Mouse (Mus musculus) neural tube, embryonic 14.5 days (tissue): ENCODE results near the gene Eps8l2. TPM values are rescaled to one million over a fixed set of nuclear protein-coding genes. Genes with fewer than 3 reads are reported as not detected.

Experiments
- ATAC-seq: fragments of 200-750 bp; cut with Nextera tagmentation; 2 replicates; pipeline ENCODE4 v1.8.0; 2017; ENCODE audit warnings: low read depth, mild to moderate bottlenecking, moderate TSS enrichment, moderate library complexity
- H3K27ac ChIP-seq: fragments of 300-500 bp; sonication (generic); 2 replicates; pipeline ENCODE4 v1.5.1; 2014; ENCODE audit warnings: low read depth, mild to moderate bottlenecking, control low read depth, low read length, moderate library complexity, mixed read lengths
- H3K27me3 ChIP-seq: fragments of 300-500 bp; sonication (generic); 2 replicates; pipeline ENCODE4 v1.6.1; 2014; ENCODE audit warnings: low read length; ENCODE audit not compliant: control insufficient read depth, insufficient read depth
- H3K36me3 ChIP-seq: fragments of 300-500 bp; sonication (generic); 2 replicates; pipeline ENCODE4 v1.6.1; 2014; ENCODE audit warnings: low read length, mixed read lengths; ENCODE audit not compliant: control insufficient read depth, insufficient read depth
- H3K4me1 ChIP-seq: fragments of 300-500 bp; sonication (generic); 2 replicates; pipeline ENCODE4 v1.6.1; 2014; ENCODE audit warnings: low read length; ENCODE audit not compliant: control insufficient read depth, insufficient read depth
- H3K4me2 ChIP-seq: fragments of 300-500 bp; sonication (generic); 2 replicates; pipeline ENCODE4 v1.6.1; 2014; ENCODE audit warnings: mild to moderate bottlenecking, low read depth, low read length, control low read depth
- H3K4me3 ChIP-seq: fragments of 300-500 bp; sonication (generic); 2 replicates; pipeline ENCODE4 v1.5.1; 2014; ENCODE audit warnings: low read depth, low read length, control low read depth, mixed read lengths
- H3K9ac ChIP-seq: fragments of 300-500 bp; sonication (generic); replicated peaks from 2 replicates; pipeline ENCODE4 v1.6.1; 2014; ENCODE audit warnings: low read depth, mild to moderate bottlenecking, control low read depth, low read length, mixed read lengths
- H3K9me3 ChIP-seq: fragments of 300-500 bp; sonication (generic); 2 replicates; pipeline ENCODE4 v1.6.1; 2016; ENCODE audit warnings: low read length; ENCODE audit not compliant: control insufficient read depth
- WGBS: fragments of 180-500 bp; shearing (Covaris S2); extraction: QIAGEN DNeasy Blood & Tissue Kit; methylation state at CpG from one replicate; pipeline ENCODE4 v1.1.7; 2014; 5-methylcytosine and 5-hydroxymethylcytosine counted together
- polyA plus RNA-seq: library from polyadenylated mRNA; unstranded; fragments of >200 nt; fragmentation: Nextera tagmentation; extraction: Ambion mirVana; gene quantifications from 2 replicates; pipeline ENCODE4 v1.2.1, GENCODE M21; 2014

Gene Eps8l2
- polyA plus RNA-seq, 1 experiment from 2014 or later: 0.51 TPM

- H3K4me3 ChIP-seq: no peak overlapping the region
- H3K9me3 ChIP-seq: no peaks in the 10 kb centered on the region
- H3K4me2 ChIP-seq: no peak overlapping the region
- no peak for ATAC-seq
- no peak overlapping the region for H3K27ac ChIP-seq
- H3K27me3 ChIP-seq: no peaks in the 10 kb centered on the region
- peaks cover 66% of the 10 kb centered on the region for H3K36me3 ChIP-seq
- H3K4me1 ChIP-seq: no peaks in the 10 kb centered on the region
- 76% methylated on average over 1 of the region's 1 CpGs for WGBS
- H3K9ac ChIP-seq: no peak overlapping the region
Measured at GRCm38 (mm10) chr7:141302702-141303268, 35.9 kb upstream of the Eps8l2 start.

GRCm38 (mm10) chr7:141304537-141304936, 34.1 kb upstream of the Eps8l2 start:
- Histone ChIP-seq H3K4me2 (no peak overlapping the region), H3K36me3 (peaks cover 71% of the 10 kb centered on the region), H3K27me3 (no peaks in the 10 kb centered on the region), H3K9me3 (no peaks in the 10 kb centered on the region), H3K9ac (no peak overlapping the region), H3K4me1 (no peaks in the 10 kb centered on the region), H3K4me3 (no peak overlapping the region), H3K27ac (no peak overlapping the region)
- ATAC-seq: no peak
- 94% methylated on average over 4 of the region's 4 CpGs for WGBS

- Histone ChIP-seq H3K36me3 (peaks cover 81% of the 10 kb centered on the region), H3K9ac (no peak overlapping the region), H3K27ac (no peak overlapping the region), H3K27me3 (no peaks in the 10 kb centered on the region), H3K4me2 (no peak overlapping the region), H3K4me1 (no peaks in the 10 kb centered on the region), H3K4me3 (no peak overlapping the region), H3K9me3 (no peaks in the 10 kb centered on the region)
- WGBS: 94% methylated on average over 2 of the region's 2 CpGs
- ATAC-seq: no peak
Measured at GRCm38 (mm10) chr7:141314416-141314815, 24.3 kb upstream of the Eps8l2 start.

GRCm38 (mm10) chr7:141315076-141315475, 23.6 kb upstream of the Eps8l2 start:
- no peaks in the 10 kb centered on the region for H3K9me3 ChIP-seq
- ATAC-seq: no peak
- no peaks in the 10 kb centered on the region for H3K4me1 ChIP-seq
- no peaks in the 10 kb centered on the region for H3K27me3 ChIP-seq
- no peak overlapping the region for H3K4me2 ChIP-seq
- no peak overlapping the region for H3K9ac ChIP-seq
- 94% methylated on average over 8 of the region's 8 CpGs for WGBS
- H3K4me3 ChIP-seq: no peak overlapping the region
- H3K27ac ChIP-seq: no peak overlapping the region
- H3K36me3 ChIP-seq: peaks cover 77% of the 10 kb centered on the region

GRCm38 (mm10) chr7:141315974-141316373, 22.7 kb upstream of the Eps8l2 start:
- no peak overlapping the region for H3K4me3 ChIP-seq
- no peak overlapping the region for H3K9ac ChIP-seq
- H3K9me3 ChIP-seq: no peaks in the 10 kb centered on the region
- H3K4me1 ChIP-seq: no peaks in the 10 kb centered on the region
- H3K27ac ChIP-seq: no peak overlapping the region
- ATAC-seq: no peak
- H3K4me2 ChIP-seq: no peak overlapping the region
- 84% methylated on average over 5 of the region's 5 CpGs for WGBS
- H3K36me3 ChIP-seq: peaks cover 77% of the 10 kb centered on the region
- H3K27me3 ChIP-seq: no peaks in the 10 kb centered on the region

- Histone ChIP-seq H3K9ac (no peak overlapping the region), H3K4me2 (no peak overlapping the region), H3K36me3 (peaks cover 77% of the 10 kb centered on the region), H3K9me3 (no peaks in the 10 kb centered on the region), H3K27me3 (no peaks in the 10 kb centered on the region), H3K4me3 (no peak overlapping the region), H3K27ac (no peak overlapping the region), H3K4me1 (no peaks in the 10 kb centered on the region)
- WGBS: 79% methylated on average over 1 of the region's 1 CpGs
- ATAC-seq: no peak
Measured at GRCm38 (mm10) chr7:141317619-141318132, 21.0 kb upstream of the Eps8l2 start.

GRCm38 (mm10) chr7:141319446-141319845, 19.2 kb upstream of the Eps8l2 start:
- Histone ChIP-seq H3K9me3 (no peaks in the 10 kb centered on the region), H3K4me2 (no peak overlapping the region), H3K36me3 (peaks cover 70% of the 10 kb centered on the region), H3K27ac (no peak overlapping the region), H3K4me1 (0 out of 2 replicates have a peak, but pooled peaks cover under 1% of the 10 kb centered on the region), H3K4me3 (no peak overlapping the region), H3K9ac (no peak overlapping the region), H3K27me3 (no peaks in the 10 kb centered on the region)
- WGBS: 77% methylated on average over 2 of the region's 2 CpGs
- no peak for ATAC-seq

- WGBS: 78% methylated on average over 1 of the region's 1 CpGs
- peaks cover 26% of the 10 kb centered on the region for H3K4me1 ChIP-seq
- H3K9me3 ChIP-seq: no peaks in the 10 kb centered on the region
- no peaks in the 10 kb centered on the region for H3K27me3 ChIP-seq
- H3K9ac ChIP-seq: no peak overlapping the region
- ATAC-seq: no peak
- no peak overlapping the region for H3K4me2 ChIP-seq
- no peak overlapping the region for H3K27ac ChIP-seq
- peaks cover 34% of the 10 kb centered on the region for H3K36me3 ChIP-seq
- H3K4me3 ChIP-seq: no peak overlapping the region
Measured at GRCm38 (mm10) chr7:141324686-141325085, 14.0 kb upstream of the Eps8l2 start.

- peak; percentile 18 for ATAC-seq
- H3K36me3 ChIP-seq: peaks cover 16% of the 10 kb centered on the region
- peak overlapping the region; percentile 99 for H3K4me2 ChIP-seq
- H3K4me1 ChIP-seq: peaks cover 26% of the 10 kb centered on the region
- H3K27ac ChIP-seq: peak overlapping the region; percentile 99
- H3K9ac ChIP-seq: peak overlapping the region; percentile 95
- H3K4me3 ChIP-seq: peak overlapping the region; percentile 66
- no peaks in the 10 kb centered on the region for H3K9me3 ChIP-seq
- 4% methylated on average over 35 of the region's 35 CpGs for WGBS
- no peaks in the 10 kb centered on the region for H3K27me3 ChIP-seq
Measured at GRCm38 (mm10) chr7:141326546-141327446, 11.9 kb upstream of the Eps8l2 start.
